Mouse (Mus musculus) lung, embryonic 14.5 days (tissue): Measurements from ENCODE around the gene Naa15. TPM values are rescaled to one million over a fixed set of nuclear protein-coding genes. Genes with fewer than 3 reads are reported as not detected.
"Not testable (repeated sequence)": the region's sequence is repeated elsewhere in the genome, so short reads cannot be mapped to it uniquely, and the experiment has no call there.

Experiments
- ATAC-seq: fragments of 200-750 bp; cut with Nextera tagmentation; 2 replicates; pipeline ENCODE4 v1.8.0; 2017; ENCODE audit warnings: mild to moderate bottlenecking, moderate TSS enrichment, moderate library complexity; ENCODE audit not compliant: insufficient read depth
- DNase-seq: peaks from one replicate; pipeline ENCODE4 v3.0.0-alpha.2; 2015
- H3K27ac ChIP-seq: fragments of 300-500 bp; sonication (generic); 2 replicates; pipeline ENCODE4 v1.5.1; 2014; ENCODE audit warnings: low read depth, mild to moderate bottlenecking, moderate library complexity
- H3K27me3 ChIP-seq: fragments of 300-500 bp; sonication (generic); 2 replicates; pipeline ENCODE4 v1.6.1; 2014; ENCODE audit warnings: low read length, control low read depth; ENCODE audit not compliant: insufficient read depth
- H3K36me3 ChIP-seq: fragments of 300-500 bp; sonication (generic); 2 replicates; pipeline ENCODE4 v1.6.1; 2014; ENCODE audit warnings: control low read depth; ENCODE audit not compliant: insufficient read depth
- H3K4me1 ChIP-seq: fragments of 300-500 bp; sonication (generic); 2 replicates; pipeline ENCODE4 v1.6.1; 2014; ENCODE audit warnings: antibody characterized with exemption, control low read depth; ENCODE audit not compliant: insufficient read depth
- H3K4me2 ChIP-seq: fragments of 300-500 bp; sonication (generic); 2 replicates; pipeline ENCODE4 v1.6.1; 2014; ENCODE audit warnings: mild to moderate bottlenecking
- H3K4me3 ChIP-seq: fragments of 300-500 bp; sonication (generic); 2 replicates; pipeline ENCODE4 v1.5.1; 2014; ENCODE audit warnings: low read depth, low read length
- H3K9ac ChIP-seq: fragments of 300-500 bp; sonication (generic); 2 replicates; pipeline ENCODE4 v1.6.1; 2014
- H3K9me3 ChIP-seq: fragments of 300-500 bp; sonication (generic); 2 replicates; pipeline ENCODE4 v1.6.1; 2016; ENCODE audit warnings: low read depth, low read length, control low read depth
- CTCF ChIP-seq: IDR thresholded peaks from 2 replicates; pipeline ENCODE4 v1.5.1; 2016; ENCODE audit warnings: antibody characterized with exemption, low read depth
- WGBS: fragments of 180-500 bp; shearing (Covaris S2); extraction: QIAGEN DNeasy Blood & Tissue Kit; methylation state at CpG from one replicate; pipeline ENCODE4 v1.1.7; 2014; 5-methylcytosine and 5-hydroxymethylcytosine counted together
- polyA plus RNA-seq: library from polyadenylated mRNA; unstranded; fragments of >200 nt; fragmentation: Nextera tagmentation; extraction: Ambion mirVana; gene quantifications from 2 replicates; pipeline ENCODE4 v1.2.1, GENCODE M21; 2014

The Naa15 gene
- polyA plus RNA-seq, 1 experiment from 2014 or later = 45.4 TPM

DNA sequence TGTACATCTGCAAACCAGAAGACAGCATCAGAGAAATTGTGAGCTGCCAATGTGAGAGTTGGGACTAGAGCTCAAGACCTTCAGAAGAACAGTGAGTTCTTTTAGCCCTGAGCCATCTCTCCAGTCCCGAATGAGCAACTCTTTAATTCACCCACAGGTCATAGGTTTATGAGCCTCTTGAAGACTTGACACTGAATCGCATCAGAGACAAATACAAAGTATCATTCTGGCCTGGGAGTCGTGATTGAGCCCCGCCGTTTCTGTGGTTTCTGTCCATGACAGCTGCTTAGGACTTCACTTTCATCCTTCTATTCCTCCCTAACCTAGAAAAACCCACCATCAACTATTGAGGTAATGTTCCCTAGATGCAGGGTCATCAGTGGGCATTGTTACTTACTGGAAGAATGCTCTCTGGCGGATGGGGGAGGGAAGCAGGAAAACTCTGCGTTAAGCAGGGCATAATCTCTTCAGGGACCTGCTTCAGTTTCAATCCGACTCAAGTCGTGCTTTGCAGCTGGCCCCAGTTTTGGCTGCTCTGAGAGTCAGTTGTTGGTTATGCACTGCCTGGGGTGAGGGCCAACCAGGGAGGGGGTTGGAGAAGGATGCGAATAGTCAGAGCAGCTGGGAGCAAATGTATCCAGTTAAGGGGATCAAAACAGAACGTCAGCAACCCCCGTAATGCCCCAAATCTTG, 28.4 kb upstream of the Naa15 start:
- Histone ChIP-seq H3K4me3 (no peak overlapping the region), H3K4me2 (no peak overlapping the region), H3K36me3 (no peaks in the 10 kb centered on the region), H3K27me3 (no peaks in the 10 kb centered on the region), H3K9me3 (no peaks in the 10 kb centered on the region), H3K9ac (no peak overlapping the region), H3K27ac (no peak overlapping the region), H3K4me1 (no peaks in the 10 kb centered on the region)
- WGBS = 46% methylated on average over 12 of the region's 12 CpGs
- TF ChIP-seq CTCF = no peak
- DNase-seq (no peak), ATAC-seq (no peak)

DNA sequence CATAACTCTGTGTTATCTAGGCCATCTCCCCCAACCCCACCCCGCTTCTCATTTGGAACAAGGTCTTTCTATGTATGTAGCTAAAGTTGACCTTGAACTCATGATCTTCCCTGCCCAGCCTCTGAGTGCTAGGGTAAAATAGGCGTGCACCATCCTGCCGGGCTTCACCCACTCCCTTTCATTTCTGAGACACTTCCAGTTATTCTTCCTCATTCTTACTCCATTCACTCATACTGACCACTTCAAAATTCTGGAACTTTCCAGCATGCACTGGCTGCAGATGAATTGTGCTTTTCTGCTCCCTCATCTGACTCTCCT, 27.9 kb upstream of the Naa15 start:
- ATAC-seq = no peak
- no peak for TF ChIP-seq CTCF

DNA sequence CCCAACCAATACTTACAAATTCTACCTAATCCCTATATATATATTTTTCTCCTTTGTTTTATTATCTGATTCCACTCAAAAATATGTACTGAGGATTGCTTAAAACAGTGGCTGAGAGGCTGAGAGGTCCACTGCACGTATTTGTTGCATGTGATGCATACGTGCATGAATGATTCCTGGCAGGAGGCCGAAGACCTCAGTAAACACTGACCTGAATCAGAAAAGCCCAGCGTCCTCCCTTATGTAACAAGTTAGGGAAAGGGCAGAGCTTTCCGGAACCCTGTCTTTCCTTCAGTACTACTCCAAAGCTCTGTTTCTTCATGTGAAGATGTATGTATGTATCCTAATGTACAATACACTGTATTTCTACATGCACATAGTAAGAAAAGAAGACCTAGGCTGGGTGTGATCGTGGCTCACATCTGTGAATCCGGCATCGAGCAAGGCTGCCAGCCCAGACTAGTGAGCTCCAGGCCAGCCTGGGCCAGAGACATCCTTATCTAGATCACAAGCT, 27.0 kb upstream of the Naa15 start:
- Histone ChIP-seq H3K36me3 (no peaks in the 10 kb centered on the region), H3K4me2 (no peak overlapping the region), H3K4me3 (no peak overlapping the region), H3K4me1 (no peaks in the 10 kb centered on the region), H3K9me3 (no peaks in the 10 kb centered on the region), H3K9ac (no peak overlapping the region), H3K27me3 (no peaks in the 10 kb centered on the region), H3K27ac (no peak overlapping the region)
- no peak for ATAC-seq
- no peak for TF ChIP-seq CTCF
- DNase-seq = no peak
- WGBS = 50% methylated on average over 8 of the region's 8 CpGs

More for the DNA sequence above, 27.9 kb upstream of the Naa15 start:
- no peak overlapping the region for H3K9ac ChIP-seq
- H3K4me3 ChIP-seq = no peak overlapping the region
- H3K27me3 ChIP-seq = no peaks in the 10 kb centered on the region
- no peaks in the 10 kb centered on the region for H3K4me1 ChIP-seq
- no peak for DNase-seq
- H3K4me2 ChIP-seq = no peak overlapping the region
- no peak overlapping the region for H3K27ac ChIP-seq
- WGBS = 61% methylated on average over 3 of the region's 3 CpGs
- H3K9me3 ChIP-seq = no peaks in the 10 kb centered on the region
- H3K36me3 ChIP-seq = no peaks in the 10 kb centered on the region

DNA sequence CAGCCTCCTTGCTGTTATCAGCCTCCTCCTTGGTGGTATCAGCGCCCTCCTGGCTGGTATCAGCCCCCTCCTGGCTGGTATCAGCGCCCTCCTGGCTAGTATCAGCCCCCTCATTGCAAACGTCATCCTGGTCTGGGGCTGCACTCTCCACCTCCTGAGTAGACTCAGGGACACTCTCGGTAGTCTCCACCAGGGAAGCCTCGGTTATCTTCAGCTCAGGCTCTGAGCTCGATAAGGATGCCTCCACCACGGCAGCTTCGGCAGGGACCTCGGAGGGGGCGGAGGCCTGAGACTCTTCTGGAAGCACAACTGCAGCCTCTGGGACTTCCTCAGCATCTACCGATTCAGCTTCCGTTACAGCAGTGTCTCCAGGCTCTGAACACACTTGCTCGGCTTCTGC, 26.0 kb upstream of the Naa15 start:
- H3K4me3 ChIP-seq = peak overlapping the region; percentile 18; the same call in 1 of the 2 replicates
- ATAC-seq = peak; percentile 60
- TF ChIP-seq CTCF = no peak
- 3% methylated on average over 13 of the region's 13 CpGs for WGBS
- DNase-seq = peak; percentile 34
- H3K36me3 ChIP-seq = no peaks in the 10 kb centered on the region
- peak overlapping the region; percentile 58 for H3K4me2 ChIP-seq
- peak overlapping the region; percentile 38 for H3K9ac ChIP-seq
- H3K27ac ChIP-seq = no peak overlapping the region
- H3K9me3 ChIP-seq = no peaks in the 10 kb centered on the region
- no peaks in the 10 kb centered on the region for H3K4me1 ChIP-seq
- no peaks in the 10 kb centered on the region for H3K27me3 ChIP-seq

DNA sequence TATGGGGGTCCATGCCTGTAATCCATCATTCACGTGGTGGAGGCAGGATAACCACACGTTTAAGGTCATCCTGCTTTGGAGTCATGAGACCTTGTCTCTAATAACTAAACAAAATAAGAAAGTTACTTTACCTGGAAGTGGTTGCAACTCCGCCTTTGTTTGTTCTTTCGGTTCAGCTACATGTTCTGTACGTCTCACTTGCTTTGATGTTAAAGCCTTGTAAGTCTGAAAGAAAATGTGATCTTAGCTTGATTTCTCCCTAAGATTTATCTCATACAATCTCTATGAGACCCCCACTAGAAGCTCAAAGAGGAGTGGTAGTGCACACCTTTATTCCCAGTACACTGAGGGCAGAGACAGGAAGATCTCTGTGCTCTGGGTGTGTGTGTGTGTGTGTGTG, 23.9 kb upstream of the Naa15 start:
- Histone ChIP-seq H3K27ac (no peak overlapping the region), H3K4me1 (no peaks in the 10 kb centered on the region), H3K4me3 (no peak overlapping the region), H3K4me2 (no peak overlapping the region), H3K27me3 (peaks cover 7% of the 10 kb centered on the region), H3K9ac (no peak overlapping the region), H3K36me3 (no peaks in the 10 kb centered on the region), H3K9me3 (no peaks in the 10 kb centered on the region)
- ATAC-seq = no peak
- WGBS = 69% methylated on average over 5 of the region's 5 CpGs
- no peak for TF ChIP-seq CTCF
- DNase-seq = no peak

DNA sequence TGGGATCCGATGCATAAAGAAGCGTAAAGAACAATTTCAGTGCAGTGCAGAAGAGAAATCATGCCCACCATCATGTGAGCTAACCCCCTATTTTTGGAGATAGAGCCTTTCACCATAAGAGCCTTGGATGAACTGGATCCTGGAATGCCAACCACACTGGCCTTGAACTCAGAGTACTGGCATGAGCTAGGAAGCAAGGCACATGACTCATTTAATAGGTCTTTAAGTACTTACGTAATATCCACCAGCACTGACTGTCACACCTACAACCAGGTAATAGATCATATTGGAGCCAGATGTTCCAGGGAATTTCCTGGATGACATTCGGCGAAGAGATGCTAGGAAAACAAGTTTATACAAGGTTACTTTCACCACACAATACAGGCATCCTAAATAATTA, 23.4 kb upstream of the Naa15 start:
- WGBS = 89% methylated on average over 5 of the region's 5 CpGs
- H3K27ac ChIP-seq = no peak overlapping the region
- H3K9me3 ChIP-seq = no peaks in the 10 kb centered on the region
- DNase-seq (no peak), ATAC-seq (no peak)
- H3K4me3 ChIP-seq = no peak overlapping the region
- TF ChIP-seq CTCF = no peak
- no peak overlapping the region for H3K9ac ChIP-seq
- H3K36me3 ChIP-seq = no peaks in the 10 kb centered on the region
- no peak overlapping the region for H3K4me2 ChIP-seq
- peaks cover 7% of the 10 kb centered on the region for H3K27me3 ChIP-seq
- H3K4me1 ChIP-seq = no peaks in the 10 kb centered on the region

DNA sequence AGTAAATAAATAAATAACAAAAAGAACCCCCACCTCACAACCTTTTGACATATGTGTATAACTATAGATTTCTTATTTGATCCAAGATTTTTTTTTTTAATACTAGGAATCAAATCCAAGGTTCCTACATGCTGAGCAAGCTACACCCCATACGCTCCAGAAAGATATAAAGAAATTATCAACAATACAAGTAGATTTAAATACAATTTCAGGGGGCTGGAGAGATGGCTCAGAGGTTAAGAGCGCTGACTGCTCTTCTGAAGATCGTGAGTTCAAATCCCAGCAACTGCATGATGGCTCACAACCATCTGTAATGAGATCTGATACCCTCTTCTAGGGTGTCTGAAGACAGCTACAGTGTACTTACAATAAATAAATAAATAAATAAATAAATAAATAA, 21.9 kb upstream of the Naa15 start:
- H3K27ac ChIP-seq, DNase-seq, H3K4me2 ChIP-seq, H3K9ac ChIP-seq, ATAC-seq, H3K36me3 ChIP-seq, H3K4me3 ChIP-seq, H3K4me1 ChIP-seq, H3K9me3 ChIP-seq: not testable (repeated sequence)
- H3K27me3 ChIP-seq = peaks cover 12% of the 10 kb centered on the region
- WGBS = 92% methylated on average over 3 of the region's 3 CpGs

DNA sequence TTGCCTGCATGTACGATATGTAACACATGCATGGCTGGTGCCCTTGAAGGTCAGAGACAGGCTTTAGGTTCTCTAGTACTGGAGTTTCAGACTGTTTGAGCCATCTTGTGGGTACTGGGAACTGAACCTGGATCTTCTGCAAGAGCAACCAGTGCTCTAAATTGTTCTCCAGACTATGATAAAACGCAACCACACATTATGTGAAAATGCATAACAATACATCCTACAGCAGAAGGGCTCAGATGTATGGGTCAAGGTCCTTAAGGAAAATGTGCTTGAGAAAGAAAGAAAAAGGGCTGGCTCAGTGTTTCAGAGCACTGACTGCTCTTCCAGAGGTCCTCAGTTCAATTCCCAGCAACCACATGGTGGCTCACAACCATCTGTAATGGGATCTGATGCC, 21.3 kb upstream of the Naa15 start:
- Histone ChIP-seq H3K9ac (no peak overlapping the region), H3K4me3 (no peak overlapping the region), H3K4me2 (no peak overlapping the region), H3K4me1 (no peaks in the 10 kb centered on the region), H3K9me3 (no peaks in the 10 kb centered on the region), H3K27ac (no peak overlapping the region), H3K27me3 (peaks cover 14% of the 10 kb centered on the region), H3K36me3 (no peaks in the 10 kb centered on the region)
- TF ChIP-seq CTCF = no peak
- DNase-seq (no peak), ATAC-seq (no peak)
- 86% methylated on average over 2 of the region's 2 CpGs for WGBS
